Mouse (Mus musculus) midbrain, embryonic 10.5 days (tissue): ENCODE results near the gene Gm8773. TPM values are rescaled to one million over a fixed set of nuclear protein-coding genes. Genes with fewer than 3 reads are reported as not detected.

Experiments used
- DNase-seq: peaks from one replicate; pipeline ENCODE4 v3.0.0-alpha.2; 2017; ENCODE audit warnings: low spot score
- H3K27ac ChIP-seq: fragments of 300-500 bp; sonication (generic); replicated peaks from 2 replicates; pipeline ENCODE4 v1.5.1; 2016; ENCODE audit warnings: mild to moderate bottlenecking
- H3K27me3 ChIP-seq: fragments of 300-500 bp; sonication (generic); 2 replicates; pipeline ENCODE4 v1.6.1; 2016; ENCODE audit warnings: low read depth, mild to moderate bottlenecking; ENCODE audit not compliant: poor library complexity, severe bottlenecking
- H3K36me3 ChIP-seq: fragments of 300-500 bp; sonication (generic); 2 replicates; pipeline ENCODE4 v1.6.1; 2016; ENCODE audit warnings: mild to moderate bottlenecking, moderate library complexity
- H3K4me1 ChIP-seq: fragments of 300-500 bp; sonication (generic); 2 replicates; pipeline ENCODE4 v1.6.1; 2016
- H3K4me3 ChIP-seq: fragments of 300-500 bp; sonication (generic); 2 replicates; pipeline ENCODE4 v1.5.1; 2016; ENCODE audit warnings: mild to moderate bottlenecking, moderate library complexity
- H3K9me3 ChIP-seq: fragments of 300-500 bp; sonication (generic); replicated peaks from 2 replicates; pipeline ENCODE4 v1.6.1; 2016; ENCODE audit warnings: mild to moderate bottlenecking
- WGBS: fragments of 180-500 bp; shearing (Covaris S2); methylation state at CpG from one replicate; pipeline ENCODE4 v1.1.7; 2016; 5-methylcytosine and 5-hydroxymethylcytosine counted together
- polyA plus RNA-seq: library from polyadenylated mRNA; unstranded; fragments of >200 nt; fragmentation: Nextera tagmentation; extraction: Ambion mirVana; gene quantifications from 2 replicates; pipeline ENCODE4 v1.2.1, GENCODE M21; 2016

Gene Gm8773
- 2.9 and 3.8 TPM in 2 replicates for polyA plus RNA-seq

DNA sequence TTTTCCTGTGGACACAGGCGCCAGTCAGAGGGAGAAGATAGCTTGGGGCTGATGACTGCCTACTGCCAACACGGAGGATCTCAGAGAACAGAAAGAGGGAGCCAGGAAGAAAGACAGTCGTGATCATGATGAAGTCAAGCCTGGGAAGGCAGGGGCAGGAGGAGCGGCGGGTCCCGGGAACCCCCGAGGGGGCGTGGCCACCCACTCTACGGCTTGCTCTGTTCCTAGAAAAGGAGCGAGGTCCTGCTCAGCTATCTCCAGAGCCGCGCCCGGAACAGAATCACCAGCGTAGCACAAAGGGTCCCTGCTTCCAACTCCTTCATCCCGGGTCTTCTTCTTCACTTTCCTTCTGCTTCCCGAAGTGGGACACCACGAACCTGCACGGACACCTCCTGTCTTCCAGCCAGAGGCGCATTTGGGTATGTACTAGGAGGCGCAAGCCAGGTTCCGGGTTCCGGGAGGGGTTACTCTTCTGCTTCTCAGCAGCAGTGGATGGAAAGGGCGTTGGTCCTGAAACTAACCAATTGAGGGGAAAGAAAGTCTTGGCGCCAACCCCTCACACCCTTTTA lies at the start of gene Gm8773:
Gene Gm8773, plus strand, starts transcription at position 51 of the 569 bp plus-strand sequence.
- Histone ChIP-seq H3K27me3 (peaks cover 27% of the 10 kb centered on the region), H3K27ac (peak within 1 kb of the TSS; percentile 70), H3K36me3 (no peaks in the 10 kb centered on the region), H3K9me3 (no peaks in the 10 kb centered on the region), H3K4me1 (no peaks in the 10 kb centered on the region), H3K4me3 (peak within 1 kb of the TSS; percentile 67)
- 2% methylated on average over 24 of the region's 24 CpGs for WGBS
- DNase-seq: peak; percentile 67

GRCm38 (mm10) chr5:5533656-5534420 lies 39.8 kb upstream of the Gm8773 start:
- DNase-seq: no peak
- Histone ChIP-seq H3K27me3 (no peaks in the 10 kb centered on the region), H3K9me3 (0 out of 2 replicates have a peak, but pooled peaks cover 3% of the 10 kb centered on the region), H3K4me1 (no peaks in the 10 kb centered on the region), H3K36me3 (peaks cover 27% of the 10 kb centered on the region), H3K4me3 (no peak overlapping the region), H3K27ac (no peak overlapping the region)
- WGBS: 91% methylated on average over 3 of the region's 3 CpGs

GRCm38 (mm10) chr5:5536131-5536530 lies 37.5 kb upstream of the Gm8773 start:
- no peak for DNase-seq
- H3K9me3 ChIP-seq: 0 out of 2 replicates have a peak, but pooled peaks cover 3% of the 10 kb centered on the region
- H3K27ac ChIP-seq: no peak overlapping the region
- no peaks in the 10 kb centered on the region for H3K27me3 ChIP-seq
- no peak overlapping the region for H3K4me3 ChIP-seq
- WGBS: 92% methylated on average over 1 of the region's 1 CpGs
- peaks cover 2% of the 10 kb centered on the region; the same call in 1 of the 2 replicates for H3K4me1 ChIP-seq
- peaks cover 50% of the 10 kb centered on the region for H3K36me3 ChIP-seq

GRCm38 (mm10) chr5:5539771-5540170 lies 33.8 kb upstream of the Gm8773 start:
- Histone ChIP-seq H3K9me3 (0 out of 2 replicates have a peak, but pooled peaks cover 3% of the 10 kb centered on the region), H3K36me3 (peaks cover 87% of the 10 kb centered on the region), H3K27ac (no peak overlapping the region), H3K4me3 (no peak overlapping the region), H3K27me3 (no peaks in the 10 kb centered on the region), H3K4me1 (peaks cover 2% of the 10 kb centered on the region; the same call in 1 of the 2 replicates)
- no peak for DNase-seq
- WGBS: 86% methylated on average over 3 of the region's 3 CpGs

- Histone ChIP-seq H3K27me3 (no peaks in the 10 kb centered on the region), H3K4me3 (no peak overlapping the region), H3K4me1 (peaks cover 2% of the 10 kb centered on the region; the same call in 1 of the 2 replicates), H3K9me3 (0 out of 2 replicates have a peak, but pooled peaks cover 3% of the 10 kb centered on the region), H3K27ac (no peak overlapping the region), H3K36me3 (peaks cover 91% of the 10 kb centered on the region)
- 55% methylated on average over 3 of the region's 3 CpGs for WGBS
- no peak for DNase-seq
Measured at GRCm38 (mm10) chr5:5540385-5540784, 33.2 kb upstream of the Gm8773 start.

GRCm38 (mm10) chr5:5551110-5551509 lies 22.5 kb upstream of the Gm8773 start:
- WGBS: 79% methylated on average over 1 of the region's 1 CpGs
- H3K36me3 ChIP-seq: peaks cover 92% of the 10 kb centered on the region
- no peak for DNase-seq

GRCm38 (mm10) chr5:5559079-5559740 lies 14.4 kb upstream of the Gm8773 start, which contains the start of gene Gtpbp10:
Gtpbp10 (minus strand) TSS chr5:5559538.
- Histone ChIP-seq H3K27ac (peak within 1 kb of the TSS; percentile 93), H3K4me1 (peaks cover 15% of the 10 kb centered on the region), H3K27me3 (no peaks in the 10 kb centered on the region), H3K4me3 (peak within 1 kb of the TSS; percentile 68), H3K9me3 (no peaks in the 10 kb centered on the region), H3K36me3 (peaks cover 17% of the 10 kb centered on the region)
- DNase-seq: peak; percentile 94
- WGBS: under 1% methylated on average over 43 of the region's 43 CpGs

More at GRCm38 (mm10) chr5:5551110-5551509, 22.5 kb upstream of the Gm8773 start:
- Histone ChIP-seq H3K27ac (no peak overlapping the region), H3K4me1 (no peaks in the 10 kb centered on the region), H3K9me3 (no peaks in the 10 kb centered on the region; the same call in 1 of the 2 replicates), H3K4me3 (no peak overlapping the region), H3K27me3 (no peaks in the 10 kb centered on the region)

DNA sequence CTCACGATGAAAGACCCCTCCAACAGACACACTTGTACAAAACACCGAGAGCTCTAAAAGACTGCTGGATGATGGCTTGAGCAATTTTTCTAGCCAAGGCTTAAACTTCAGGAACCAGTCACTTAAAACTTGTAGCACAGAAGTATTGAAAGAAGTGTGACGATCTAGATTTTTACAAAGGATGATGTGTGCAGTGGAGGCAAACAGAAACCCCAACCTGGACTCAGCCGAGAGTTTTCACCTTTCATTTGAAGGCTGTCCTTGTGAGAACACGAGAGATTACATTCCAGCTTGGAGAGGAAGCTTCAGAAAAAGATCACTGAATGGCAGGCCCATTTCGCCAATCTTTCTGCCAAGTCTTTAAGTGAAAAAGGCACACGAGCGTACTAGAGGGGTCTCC lies 13.8 kb upstream of the Gm8773 start:
- no peak for DNase-seq
- H3K27me3 ChIP-seq: no peaks in the 10 kb centered on the region
- WGBS: 48% methylated on average over 8 of the region's 8 CpGs
- peak overlapping the region; percentile 68 for H3K4me3 ChIP-seq
- H3K36me3 ChIP-seq: peaks cover 11% of the 10 kb centered on the region
- H3K4me1 ChIP-seq: peaks cover 15% of the 10 kb centered on the region
- peak overlapping the region; percentile 93 for H3K27ac ChIP-seq
- H3K9me3 ChIP-seq: no peaks in the 10 kb centered on the region

- H3K9me3 ChIP-seq: no peaks in the 10 kb centered on the region
- no peak overlapping the region for H3K27ac ChIP-seq
- H3K27me3 ChIP-seq: no peaks in the 10 kb centered on the region
- H3K4me1 ChIP-seq: peaks cover 15% of the 10 kb centered on the region
- WGBS: 75% methylated on average over 4 of the region's 4 CpGs
- no peaks in the 10 kb centered on the region for H3K36me3 ChIP-seq
- no peak overlapping the region for H3K4me3 ChIP-seq
- DNase-seq: no peak
Measured at GRCm38 (mm10) chr5:5561041-5561706, 12.4 kb upstream of the Gm8773 start.

GRCm38 (mm10) chr5:5562435-5562834 lies 11.2 kb upstream of the Gm8773 start:
- H3K36me3 ChIP-seq: no peaks in the 10 kb centered on the region

GRCm38 (mm10) chr5:5587686-5588085 lies 14.1 kb downstream of the Gm8773 start:
- Histone ChIP-seq H3K9me3 (no peaks in the 10 kb centered on the region), H3K4me3 (no peak overlapping the region), H3K36me3 (no peaks in the 10 kb centered on the region), H3K4me1 (no peaks in the 10 kb centered on the region), H3K27ac (no peak overlapping the region), H3K27me3 (no peaks in the 10 kb centered on the region)
- WGBS: 84% methylated on average over 3 of the region's 3 CpGs
- no peak for DNase-seq

More at GRCm38 (mm10) chr5:5562435-5562834, 11.2 kb upstream of the Gm8773 start:
- no peaks in the 10 kb centered on the region for H3K27me3 ChIP-seq
- peaks cover 15% of the 10 kb centered on the region for H3K4me1 ChIP-seq
- no peak overlapping the region for H3K4me3 ChIP-seq
- 75% methylated on average over 3 of the region's 3 CpGs for WGBS
- no peak for DNase-seq
- H3K9me3 ChIP-seq: no peaks in the 10 kb centered on the region
- H3K27ac ChIP-seq: no peak overlapping the region

- H3K27me3 ChIP-seq: no peaks in the 10 kb centered on the region
- no peak for DNase-seq
- no peaks in the 10 kb centered on the region for H3K4me1 ChIP-seq
- H3K27ac ChIP-seq: no peak overlapping the region
- no peak overlapping the region for H3K4me3 ChIP-seq
- H3K9me3 ChIP-seq: no peaks in the 10 kb centered on the region
- H3K36me3 ChIP-seq: no peaks in the 10 kb centered on the region
- WGBS: 60% methylated on average over 3 of the region's 3 CpGs
Measured at GRCm38 (mm10) chr5:5610540-5610939, 36.9 kb downstream of the Gm8773 start.
